Mouse (Mus musculus): ENCODE results near the gene Bcar1. TPM values are rescaled to one million over a fixed set of nuclear protein-coding genes. Genes with fewer than 3 reads are reported as not detected.

The Bcar1 gene
- polyA plus RNA-seq, 1 experiment from 2014 or later: 41.5 TPM

DNA sequence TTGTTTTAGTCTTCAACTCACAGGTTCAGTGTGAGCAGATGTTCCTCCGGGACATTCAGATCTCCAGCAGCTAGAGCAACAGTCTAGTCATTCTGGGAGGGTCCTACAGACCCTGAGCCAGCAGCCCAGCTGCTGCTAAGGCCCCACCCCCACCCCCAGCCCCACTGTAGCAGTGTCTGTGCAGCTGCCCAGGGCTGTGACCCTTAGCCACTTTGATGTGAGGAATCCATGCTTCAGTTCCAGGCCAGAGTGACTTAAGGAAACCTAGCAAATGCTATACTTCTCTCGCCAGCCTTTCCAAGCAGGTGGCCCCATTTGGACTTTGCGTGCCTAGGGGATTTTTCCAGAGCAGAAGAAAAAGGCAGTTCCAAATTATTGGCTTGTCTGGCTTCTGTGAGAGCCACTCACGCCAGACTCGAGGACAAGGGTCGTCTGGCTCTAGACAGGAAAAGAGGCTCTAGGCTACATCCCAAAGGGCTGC, 50.3 kb downstream of the Bcar1 start:
- Histone ChIP-seq H3K9ac (replicated peaks) (no peak overlapping the region), H3K9me3 (replicated peaks) (no peaks in the 10 kb centered on the region), H3K4me3 (replicated peaks) (no peak overlapping the region), H3K36me3 (no peaks in the 10 kb centered on the region), H3K27ac (replicated peaks) (no peak overlapping the region), H3K4me1 (0 out of 2 replicates have a peak, but pooled peaks cover 3% of the 10 kb centered on the region), H3K27me3 (replicated peaks) (no peaks in the 10 kb centered on the region), H3K4me2 (no peak overlapping the region)
- 76% methylated on average over 6 of the region's 6 CpGs for WGBS
- no peak for ATAC-seq (ENCODE audit: low FRiP score)

DNA sequence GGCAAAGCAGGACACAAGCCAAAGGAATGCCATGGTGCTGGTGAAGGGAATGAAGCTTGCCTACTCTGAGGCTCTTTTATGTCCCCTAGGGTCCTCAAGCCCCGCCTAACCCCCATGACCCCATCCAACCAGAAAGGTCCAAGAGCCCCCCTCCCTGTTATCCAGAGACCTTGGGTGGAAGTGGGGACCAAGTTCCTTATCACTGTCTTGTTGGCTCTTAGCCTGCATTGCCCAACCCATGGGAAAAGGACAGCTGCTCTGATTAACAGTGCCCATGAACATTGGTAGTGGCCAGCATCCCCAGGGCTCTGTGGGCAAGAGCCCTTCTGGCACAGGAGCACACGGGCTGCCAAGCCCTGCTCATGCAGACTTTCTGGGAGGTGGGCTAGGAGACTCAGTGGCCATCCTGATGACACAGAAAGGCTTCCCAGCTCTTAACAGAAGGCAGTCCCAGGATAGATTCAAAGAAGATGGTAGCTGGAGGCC, 52.6 kb downstream of the Bcar1 start, which contains the start of gene Ctrb1:
Gene Ctrb1 (minus strand): TSS at position 51 of the 486 bp plus-strand sequence.
- Histone ChIP-seq H3K4me3 (replicated peaks) (no peak within 1 kb of the TSS), H3K36me3 (no peaks in the 10 kb centered on the region), H3K27ac (replicated peaks) (no peak within 1 kb of the TSS), H3K9ac (replicated peaks) (no peak within 1 kb of the TSS), H3K27me3 (replicated peaks) (no peaks in the 10 kb centered on the region), H3K9me3 (replicated peaks) (no peaks in the 10 kb centered on the region), H3K4me1 (0 out of 2 replicates have a peak, but pooled peaks cover 3% of the 10 kb centered on the region), H3K4me2 (no peak within 1 kb of the TSS)
- 89% methylated on average over 2 of the region's 2 CpGs for WGBS
- ATAC-seq (ENCODE audit: low FRiP score): no peak

DNA sequence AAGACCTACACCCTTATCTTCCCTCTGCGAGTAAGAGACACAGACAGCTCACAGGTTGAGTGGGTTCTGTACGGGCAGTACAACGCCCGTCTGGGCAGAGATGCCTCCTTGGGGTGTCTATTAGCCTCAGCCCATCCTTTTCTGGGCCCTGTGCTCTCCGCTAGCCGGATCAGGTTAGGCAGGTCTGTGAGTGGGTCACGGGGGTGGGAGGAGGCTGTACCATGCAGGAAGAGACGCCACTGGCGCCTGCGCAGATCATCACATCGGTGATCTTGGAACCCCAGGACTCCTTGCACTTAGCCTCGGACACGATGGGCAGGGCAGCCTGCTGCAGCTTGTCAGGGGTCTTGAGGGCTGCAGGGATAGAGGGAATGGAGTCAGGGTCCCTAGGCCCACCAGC, 56.7 kb downstream of the Bcar1 start:
- Histone ChIP-seq H3K27me3 (replicated peaks) (no peaks in the 10 kb centered on the region), H3K9ac (replicated peaks) (no peak overlapping the region), H3K27ac (replicated peaks) (no peak overlapping the region), H3K9me3 (replicated peaks) (no peaks in the 10 kb centered on the region), H3K4me3 (replicated peaks) (no peak overlapping the region), H3K36me3 (no peaks in the 10 kb centered on the region), H3K4me1 (no peaks in the 10 kb centered on the region), H3K4me2 (no peak overlapping the region)
- ATAC-seq (ENCODE audit: low FRiP score): no peak
- 81% methylated on average over 13 of the region's 13 CpGs for WGBS

DNA sequence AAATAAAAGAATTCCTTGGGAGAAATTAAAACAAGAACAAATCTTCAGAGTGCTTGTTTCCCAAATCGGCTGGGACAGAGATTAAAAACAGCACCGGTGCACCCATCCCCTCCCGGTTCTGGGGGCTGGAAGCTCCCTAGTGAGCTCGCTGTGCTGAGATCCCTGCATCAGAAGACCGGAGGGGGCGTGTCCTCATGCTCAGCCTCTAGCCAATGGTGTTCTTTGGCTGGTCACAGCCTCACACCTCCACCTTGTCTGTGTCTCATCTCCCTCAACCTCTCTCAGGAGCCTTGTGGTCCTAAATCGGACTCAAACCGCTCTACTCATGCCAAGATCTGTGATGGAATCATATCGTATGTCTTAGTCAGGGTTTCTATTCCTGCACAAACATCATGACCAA, 61.1 kb downstream of the Bcar1 start:
- no peak overlapping the region for H3K4me3 ChIP-seq (replicated peaks)
- no peak overlapping the region for H3K4me2 ChIP-seq
- 0 out of 2 replicates have a peak, but pooled peaks cover 3% of the 10 kb centered on the region for H3K4me1 ChIP-seq
- H3K9me3 ChIP-seq (replicated peaks): no peaks in the 10 kb centered on the region
- H3K36me3 ChIP-seq: no peaks in the 10 kb centered on the region
- no peak overlapping the region for H3K27ac ChIP-seq (replicated peaks)
- WGBS: 34% methylated on average over 9 of the region's 9 CpGs
- H3K27me3 ChIP-seq (replicated peaks): no peaks in the 10 kb centered on the region
- H3K9ac ChIP-seq (replicated peaks): no peak overlapping the region
- no peak for ATAC-seq (ENCODE audit: low FRiP score)

DNA sequence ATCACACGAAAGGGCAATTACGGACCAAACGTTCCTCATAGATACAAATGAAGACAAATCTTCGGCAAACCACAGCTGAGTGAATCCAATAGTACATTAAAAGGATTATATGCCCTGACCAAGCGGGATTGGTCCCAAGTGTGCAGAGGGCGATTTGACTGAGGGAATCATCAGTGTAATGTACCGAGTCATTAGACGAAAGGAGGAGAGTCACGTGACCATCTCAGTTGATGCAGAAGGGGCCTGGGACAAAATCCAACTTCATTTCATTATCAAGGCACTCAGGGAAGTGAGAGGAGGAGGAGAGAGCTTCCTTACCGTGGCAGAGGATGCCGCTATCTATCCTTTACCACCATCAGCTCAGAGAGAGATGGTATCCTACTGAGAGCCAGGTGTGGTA, 62.5 kb downstream of the Bcar1 start:
- Histone ChIP-seq H3K27me3 (replicated peaks) (no peaks in the 10 kb centered on the region), H3K4me3 (replicated peaks) (no peak overlapping the region), H3K4me1 (0 out of 2 replicates have a peak, but pooled peaks cover 3% of the 10 kb centered on the region), H3K9ac (replicated peaks) (no peak overlapping the region), H3K27ac (replicated peaks) (peak overlapping the region; percentile 48), H3K36me3 (no peaks in the 10 kb centered on the region), H3K9me3 (replicated peaks) (no peaks in the 10 kb centered on the region), H3K4me2 (peak overlapping the region; percentile 30)
- ATAC-seq (ENCODE audit: low FRiP score): 0 out of 2 replicates have a peak, but pooled peaks have one; percentile 21
- 32% methylated on average over 11 of the region's 11 CpGs for WGBS

DNA sequence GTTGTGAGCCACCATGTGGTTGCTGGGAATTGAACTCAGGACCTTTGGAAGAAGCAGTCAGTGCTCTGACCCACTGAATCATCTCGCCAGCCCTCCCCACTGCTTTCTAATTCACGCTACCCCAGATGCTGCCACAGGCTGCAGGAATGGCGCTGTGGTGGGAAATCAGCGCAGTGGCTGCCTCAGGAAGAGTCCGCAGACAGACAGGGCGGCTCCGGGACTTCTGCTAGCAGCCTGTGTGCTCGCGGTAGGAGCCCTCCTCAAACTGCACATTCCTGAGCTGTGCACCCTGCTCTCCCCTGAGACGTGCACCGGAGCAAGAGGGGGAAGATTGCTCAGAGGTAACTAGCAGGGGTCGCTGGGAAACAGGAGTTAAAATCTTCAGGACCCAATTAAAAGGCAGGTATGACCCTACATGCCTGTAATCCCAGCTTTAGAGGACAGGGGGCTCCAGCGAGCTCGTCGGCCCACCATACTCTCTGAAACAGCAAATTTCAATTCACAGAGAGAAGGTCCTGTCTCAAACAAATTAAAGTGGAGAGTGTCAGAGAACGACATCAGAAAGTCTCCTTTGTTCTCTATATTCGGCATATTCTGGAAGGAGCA, 63.1 kb downstream of the Bcar1 start:
- WGBS: 32% methylated on average over 17 of the region's 17 CpGs
- Histone ChIP-seq H3K9ac (replicated peaks) (no peak overlapping the region), H3K4me3 (replicated peaks) (no peak overlapping the region), H3K4me2 (peak overlapping the region; percentile 30), H3K4me1 (0 out of 2 replicates have a peak, but pooled peaks cover 3% of the 10 kb centered on the region), H3K27me3 (replicated peaks) (no peaks in the 10 kb centered on the region), H3K27ac (replicated peaks) (peak overlapping the region; percentile 48), H3K9me3 (replicated peaks) (no peaks in the 10 kb centered on the region), H3K36me3 (no peaks in the 10 kb centered on the region)
- ATAC-seq (ENCODE audit: low FRiP score): peak; percentile 47; the same call in 1 of the 2 replicates

DNA sequence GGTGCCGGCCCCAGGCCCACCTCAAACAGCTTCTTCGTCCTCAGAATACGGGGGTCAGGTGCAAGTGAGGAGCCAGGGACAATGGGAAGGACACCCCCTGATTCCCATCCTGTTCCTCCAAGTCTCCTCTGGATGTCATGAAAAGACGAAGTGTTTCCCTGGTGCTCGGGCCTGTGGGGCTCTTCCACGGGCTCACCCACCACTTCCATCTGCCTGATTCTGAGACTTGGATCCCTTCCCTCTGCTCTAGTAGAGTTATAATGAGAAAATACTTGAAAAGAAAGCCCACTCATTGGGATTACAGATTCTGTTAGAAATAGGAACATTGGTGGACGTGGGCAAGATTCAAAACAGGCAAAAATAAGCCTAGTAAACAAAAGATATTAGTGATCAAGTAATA, 64.8 kb downstream of the Bcar1 start:
- Histone ChIP-seq H3K4me2 (no peak overlapping the region), H3K27ac (replicated peaks) (no peak overlapping the region), H3K9me3 (replicated peaks) (no peaks in the 10 kb centered on the region), H3K4me3 (replicated peaks) (no peak overlapping the region), H3K9ac (replicated peaks) (no peak overlapping the region), H3K27me3 (replicated peaks) (no peaks in the 10 kb centered on the region), H3K4me1 (0 out of 2 replicates have a peak, but pooled peaks cover 3% of the 10 kb centered on the region), H3K36me3 (no peaks in the 10 kb centered on the region)
- 90% methylated on average over 7 of the region's 7 CpGs for WGBS
- ATAC-seq (ENCODE audit: low FRiP score): no peak

DNA sequence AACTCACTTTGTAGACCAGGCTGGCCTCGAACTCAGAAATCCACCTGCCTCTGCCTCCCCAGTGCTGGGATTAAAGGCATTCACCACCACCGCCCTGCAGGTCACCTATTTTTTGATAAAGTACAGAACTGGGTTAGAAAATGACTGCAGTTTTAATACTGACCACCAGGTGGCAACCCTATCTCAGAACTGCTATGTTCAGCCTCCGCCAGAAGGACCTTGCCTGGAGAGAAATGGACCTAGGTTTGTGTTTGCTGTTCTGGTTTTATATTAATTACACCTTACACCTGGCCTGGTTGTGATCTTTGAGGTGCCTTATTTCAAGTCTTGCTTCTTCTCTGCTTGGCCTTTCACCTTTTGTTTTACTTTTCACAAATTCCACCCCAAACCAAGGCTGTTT, 65.5 kb downstream of the Bcar1 start:
- no peak overlapping the region for H3K9ac ChIP-seq (replicated peaks)
- 21% methylated on average over 3 of the region's 3 CpGs for WGBS
- ATAC-seq (ENCODE audit: low FRiP score): no peak
- H3K9me3 ChIP-seq (replicated peaks): no peaks in the 10 kb centered on the region
- 0 out of 2 replicates have a peak, but pooled peaks cover 3% of the 10 kb centered on the region for H3K4me1 ChIP-seq
- H3K4me2 ChIP-seq: no peak overlapping the region
- no peak overlapping the region for H3K4me3 ChIP-seq (replicated peaks)
- H3K36me3 ChIP-seq: 0 out of 2 replicates have a peak, but pooled peaks cover 2% of the 10 kb centered on the region
- H3K27me3 ChIP-seq (replicated peaks): no peaks in the 10 kb centered on the region
- H3K27ac ChIP-seq (replicated peaks): no peak overlapping the region

DNA sequence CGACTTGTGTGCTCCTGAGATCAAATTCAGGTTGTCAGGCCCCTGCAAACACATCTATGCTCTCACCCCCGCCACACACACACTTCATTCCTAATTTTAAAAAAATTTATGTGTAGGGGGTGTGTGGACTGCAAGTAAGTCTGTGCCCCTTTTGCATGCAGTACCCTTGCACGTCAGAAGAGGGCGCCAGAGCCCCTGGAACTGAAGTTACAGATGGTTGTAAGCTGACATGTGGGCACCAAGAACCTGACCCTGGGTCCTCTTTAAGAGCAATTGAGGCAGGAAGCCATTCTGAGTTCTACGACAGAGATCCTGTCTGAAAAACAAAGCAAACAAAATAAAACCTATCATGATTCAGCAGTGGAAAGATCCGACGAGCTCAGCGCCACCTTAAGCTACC, 67.4 kb downstream of the Bcar1 start:
- Histone ChIP-seq H3K36me3 (peaks cover 12% of the 10 kb centered on the region), H3K4me2 (no peak overlapping the region), H3K9ac (replicated peaks) (no peak overlapping the region), H3K4me1 (0 out of 2 replicates have a peak, but pooled peaks cover 3% of the 10 kb centered on the region), H3K9me3 (replicated peaks) (no peaks in the 10 kb centered on the region), H3K4me3 (replicated peaks) (no peak overlapping the region), H3K27me3 (replicated peaks) (no peaks in the 10 kb centered on the region), H3K27ac (replicated peaks) (no peak overlapping the region)
- WGBS: 80% methylated on average over 8 of the region's 8 CpGs
- no peak for ATAC-seq (ENCODE audit: low FRiP score)

DNA sequence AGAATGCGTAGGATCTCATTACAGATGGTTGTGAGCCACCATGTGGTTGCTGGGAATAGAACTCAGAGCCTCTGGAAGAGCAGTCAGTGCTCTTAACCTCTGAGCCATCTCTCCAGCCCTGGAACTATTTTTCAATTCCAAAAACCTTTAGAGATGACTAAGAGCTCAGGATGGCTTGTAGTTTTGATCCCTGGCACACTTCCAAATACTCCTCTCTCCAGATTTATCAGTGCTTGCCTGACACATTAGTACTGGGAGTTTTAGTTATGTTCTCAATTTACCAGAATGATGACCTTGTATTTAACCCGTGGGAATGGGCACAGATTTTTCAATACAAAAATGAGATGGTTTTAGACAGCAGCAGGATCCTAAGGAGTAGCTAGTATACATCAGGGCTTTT, 76.9 kb downstream of the Bcar1 start:
- Histone ChIP-seq H3K4me3 (replicated peaks) (no peak overlapping the region), H3K4me2 (no peak overlapping the region), H3K9me3 (replicated peaks) (no peaks in the 10 kb centered on the region), H3K9ac (replicated peaks) (no peak overlapping the region), H3K27ac (replicated peaks) (no peak overlapping the region), H3K36me3 (peaks cover 47% of the 10 kb centered on the region), H3K27me3 (replicated peaks) (no peaks in the 10 kb centered on the region), H3K4me1 (no peaks in the 10 kb centered on the region)
- ATAC-seq (ENCODE audit: low FRiP score): no peak
- 88% methylated on average over 2 of the region's 2 CpGs for WGBS

DNA sequence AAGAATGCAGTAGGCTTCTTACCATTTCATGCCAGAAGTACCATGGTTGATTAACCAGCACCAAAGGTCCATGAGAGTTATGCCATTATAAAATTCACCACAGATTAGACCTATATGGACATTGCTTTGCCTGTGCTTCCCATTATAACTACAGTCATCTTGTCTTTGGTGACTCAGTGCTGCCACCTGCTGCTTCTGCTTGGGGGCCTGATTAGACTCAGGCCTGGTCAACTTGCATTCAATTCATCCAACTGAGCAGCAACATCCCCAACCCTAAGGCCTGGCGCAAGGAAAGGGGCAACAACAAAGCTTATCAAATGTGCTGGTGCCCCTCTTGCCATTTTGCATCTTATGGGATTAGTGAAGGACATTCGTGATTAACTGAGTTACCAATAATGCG, 81.1 kb downstream of the Bcar1 start:
- Histone ChIP-seq H3K27me3 (replicated peaks) (no peaks in the 10 kb centered on the region), H3K4me3 (replicated peaks) (no peak overlapping the region), H3K4me2 (no peak overlapping the region), H3K9me3 (replicated peaks) (no peaks in the 10 kb centered on the region), H3K27ac (replicated peaks) (no peak overlapping the region), H3K4me1 (peaks cover under 1% of the 10 kb centered on the region; the same call in 1 of the 2 replicates), H3K9ac (replicated peaks) (no peak overlapping the region), H3K36me3 (peaks cover 24% of the 10 kb centered on the region)
- no peak for ATAC-seq (ENCODE audit: low FRiP score)
- 95% methylated on average over 3 of the region's 3 CpGs for WGBS
